Mouse (Mus musculus): ENCODE measurements at regions not wholly inside any gene's neighbourhood (a gene's known extent, or its start where the extent isn't known, plus 50 kb on each side); places are given as distances from the start of the nearest gene placed in this dataset.
A peak's percentile ranks its signal among the peaks of the same experiment; 100 is the strongest.
"Not testable (repeated sequence)": the region's sequence is repeated elsewhere in the genome, so short reads cannot be mapped to it uniquely, and the experiment has no call there.

DNA sequence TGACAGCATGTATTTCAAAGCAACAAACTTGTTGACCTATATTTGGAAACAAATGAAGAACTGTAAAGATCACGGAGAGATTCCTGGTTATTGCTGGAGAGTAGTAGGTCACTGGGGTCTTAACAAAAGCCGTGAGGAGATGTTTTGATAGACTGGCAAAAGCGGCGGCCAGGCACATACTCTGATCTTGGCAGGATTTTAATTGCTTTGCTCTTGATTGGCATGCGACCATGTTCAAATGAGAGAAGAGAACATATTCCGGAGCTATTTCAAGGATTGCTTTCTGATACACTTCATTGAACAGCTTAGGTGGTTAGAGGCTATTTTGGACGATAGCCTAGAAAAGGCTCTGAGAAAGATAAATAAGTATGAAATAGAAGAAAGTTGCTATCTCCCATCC is 874.2 kb downstream of the Robo1 start:
- no peak for TF ChIP-seq CTCF (IDR thresholded peaks at IDR 0.05)
- no peak overlapping the region for H3K27ac ChIP-seq
- intact Hi-C loops (cut with DNase I): no loop called here
- no peak for DNase-seq
- no peak overlapping the region for H3K4me3 ChIP-seq

GRCm38 (mm10) chr16:73155447-73155846 is 847.3 kb downstream of the Robo1 start:
- no peak for DNase-seq
- TF ChIP-seq CTCF (IDR thresholded peaks at IDR 0.05): peak; percentile 48
- no peak overlapping the region for H3K4me3 ChIP-seq
- H3K27ac ChIP-seq: no peak overlapping the region
- intact Hi-C loops (cut with DNase I): no loop called here

DNA sequence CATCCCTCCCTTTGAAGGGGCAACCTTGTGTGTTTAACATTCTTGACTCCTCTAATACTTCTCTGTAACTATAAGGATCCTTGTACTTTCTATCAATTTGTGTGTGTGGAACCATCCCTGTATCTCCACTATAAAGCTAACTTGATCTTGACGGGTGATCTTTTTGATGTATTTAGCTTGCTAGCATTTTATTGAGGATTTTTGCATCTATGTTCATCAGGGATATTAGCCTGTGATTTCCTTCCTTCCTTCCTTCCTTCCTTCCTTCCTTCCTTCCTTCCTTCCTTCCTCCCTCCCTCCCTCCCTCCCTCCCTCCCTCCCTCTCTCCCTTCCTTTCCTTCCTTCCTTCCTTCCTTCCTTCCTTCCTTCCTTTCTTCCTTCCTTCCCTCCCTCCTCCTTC is 819.8 kb downstream of the Robo1 start:
- H3K27ac ChIP-seq; DNase-seq; intact Hi-C loops (cut with DNase I); H3K4me3 ChIP-seq: not testable (repeated sequence)

DNA sequence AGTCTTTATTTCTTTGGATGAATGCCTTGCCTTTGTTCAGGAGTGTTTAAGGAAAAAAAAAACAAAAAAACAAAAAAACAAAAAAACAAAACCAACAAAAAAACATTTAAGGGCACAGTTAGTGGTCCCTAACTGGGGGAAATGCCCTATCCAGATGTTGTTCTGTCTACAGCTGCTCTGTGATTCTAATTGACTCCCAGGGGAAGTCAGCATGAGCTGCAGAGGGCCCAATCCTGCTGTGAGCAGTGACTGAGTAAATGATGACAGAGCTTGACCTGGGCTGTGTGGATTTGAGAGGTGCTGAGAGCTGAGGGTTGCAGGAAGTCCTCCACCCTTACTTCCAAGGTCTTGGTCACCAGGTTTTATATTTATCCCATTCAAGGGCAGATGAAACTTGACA is 812.5 kb downstream of the Robo1 start:
- no peak for DNase-seq
- no peak overlapping the region for H3K4me3 ChIP-seq
- H3K27ac ChIP-seq: no peak overlapping the region
- intact Hi-C loops (cut with DNase I): no loop called here
- no peak for TF ChIP-seq CTCF (IDR thresholded peaks at IDR 0.05)

GRCm38 (mm10) chr16:73117338-73117737 is 809.2 kb downstream of the Robo1 start:
- no peak for TF ChIP-seq CTCF (IDR thresholded peaks at IDR 0.05)

GRCm38 (mm10) chr16:73108021-73108452 is 799.9 kb downstream of the Robo1 start:
- intact Hi-C loops (cut with DNase I): no loop called here

More at GRCm38 (mm10) chr16:73117338-73117737, 809.2 kb downstream of the Robo1 start:
- Histone ChIP-seq H3K4me3 (no peak overlapping the region), H3K27ac (no peak overlapping the region)
- DNase-seq: no peak
- intact Hi-C loops (cut with DNase I): no loop called here

DNA sequence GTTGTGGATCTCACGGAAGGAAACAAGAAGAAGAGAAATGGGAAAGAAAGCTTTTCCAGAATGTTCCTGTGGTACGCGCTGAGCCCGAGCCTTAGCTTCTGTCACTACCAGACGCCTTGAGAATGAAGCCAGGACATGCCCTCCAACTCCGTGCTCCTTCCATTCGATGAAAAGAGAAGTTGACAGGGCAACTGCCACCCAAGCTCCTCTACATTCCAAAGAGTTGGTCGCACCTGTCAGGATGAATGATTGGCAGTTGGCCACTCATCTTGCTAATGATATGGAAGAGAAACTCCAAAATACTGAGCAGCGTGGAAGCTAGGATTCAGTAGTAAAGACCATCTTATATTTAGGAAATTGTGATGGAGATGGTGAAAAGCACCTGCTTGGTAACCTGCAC is 799.5 kb downstream of the Robo1 start:
- no peak for TF ChIP-seq CTCF (IDR thresholded peaks at IDR 0.05)
- Histone ChIP-seq H3K4me3 (no peak overlapping the region), H3K27ac (no peak overlapping the region)
- intact Hi-C loops (cut with DNase I): no loop called here
- no peak for DNase-seq

More at GRCm38 (mm10) chr16:73108021-73108452, 799.9 kb downstream of the Robo1 start:
- no peak overlapping the region for H3K27ac ChIP-seq
- DNase-seq: no peak
- TF ChIP-seq CTCF (IDR thresholded peaks at IDR 0.05): no peak
- H3K4me3 ChIP-seq: no peak overlapping the region

GRCm38 (mm10) chr16:73105496-73105895 is 797.4 kb downstream of the Robo1 start:
- Histone ChIP-seq H3K27ac (no peak overlapping the region), H3K4me3 (no peak overlapping the region)
- no peak for TF ChIP-seq CTCF (IDR thresholded peaks at IDR 0.05)
- intact Hi-C loops (cut with DNase I): no loop called here
- peak; percentile 34 for DNase-seq

GRCm38 (mm10) chr16:73100273-73100672 is 792.2 kb downstream of the Robo1 start:
- intact Hi-C loops (cut with DNase I): no loop called here
- TF ChIP-seq CTCF (IDR thresholded peaks at IDR 0.05): no peak
- no peak for DNase-seq
- no peak overlapping the region for H3K27ac ChIP-seq
- H3K4me3 ChIP-seq: no peak overlapping the region

DNA sequence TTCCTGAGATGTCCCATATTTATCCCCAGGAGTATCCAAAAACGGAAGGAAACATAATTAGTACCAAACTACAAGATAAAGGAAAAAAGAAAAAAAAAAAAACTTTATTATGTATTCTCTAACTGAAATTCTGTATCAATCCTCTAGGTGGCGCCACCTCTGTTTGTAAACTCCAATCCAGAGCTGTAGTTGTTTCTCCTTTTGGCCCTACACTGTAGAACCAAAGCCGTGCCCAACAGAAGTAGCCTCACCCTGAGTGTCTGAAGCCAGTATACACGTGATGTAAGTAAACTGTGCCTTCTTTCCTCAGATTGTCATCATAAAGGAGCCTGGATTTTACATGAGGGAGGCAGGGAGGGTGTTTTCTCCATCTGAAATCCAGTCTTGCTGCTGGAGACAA is 790.7 kb downstream of the Robo1 start:
- peak; percentile 64 for TF ChIP-seq CTCF (IDR thresholded peaks at IDR 0.05)
- H3K4me3 ChIP-seq: no peak overlapping the region
- H3K27ac ChIP-seq: no peak overlapping the region
- DNase-seq: no peak
- intact Hi-C loops (cut with DNase I): loop anchor here (5.0 kb wide), 1 partner anchor 1314 kb away; the partner anchor contains the start of gene Robo2

DNA sequence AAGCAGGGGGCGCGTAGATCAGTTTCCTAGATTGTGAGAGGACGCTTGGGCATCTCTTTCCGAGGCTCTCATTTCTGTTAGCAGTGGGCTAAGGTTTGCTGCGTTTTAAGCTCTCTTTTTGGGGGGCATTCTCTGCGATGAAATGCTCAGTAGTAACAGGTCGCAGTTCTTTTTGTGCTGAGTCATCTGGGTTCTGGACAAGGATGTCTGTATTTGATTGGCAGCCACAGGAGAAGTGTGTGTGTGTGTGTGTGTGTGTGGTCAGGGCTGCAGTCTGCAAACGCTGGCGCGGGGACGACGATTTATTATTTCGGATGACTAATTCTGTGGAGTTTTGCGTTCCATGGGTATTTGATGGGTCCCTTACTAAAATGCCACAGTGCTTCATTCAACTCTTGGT is 789.1 kb downstream of the Robo1 start:
- H3K27ac ChIP-seq: no peak overlapping the region
- DNase-seq: no peak
- no peak for TF ChIP-seq CTCF (IDR thresholded peaks at IDR 0.05)
- H3K4me3 ChIP-seq: no peak overlapping the region
- intact Hi-C loops (cut with DNase I): loop anchor here (5.0 kb wide), 1 partner anchor 1315 kb away; the partner anchor contains the start of gene Robo2

DNA sequence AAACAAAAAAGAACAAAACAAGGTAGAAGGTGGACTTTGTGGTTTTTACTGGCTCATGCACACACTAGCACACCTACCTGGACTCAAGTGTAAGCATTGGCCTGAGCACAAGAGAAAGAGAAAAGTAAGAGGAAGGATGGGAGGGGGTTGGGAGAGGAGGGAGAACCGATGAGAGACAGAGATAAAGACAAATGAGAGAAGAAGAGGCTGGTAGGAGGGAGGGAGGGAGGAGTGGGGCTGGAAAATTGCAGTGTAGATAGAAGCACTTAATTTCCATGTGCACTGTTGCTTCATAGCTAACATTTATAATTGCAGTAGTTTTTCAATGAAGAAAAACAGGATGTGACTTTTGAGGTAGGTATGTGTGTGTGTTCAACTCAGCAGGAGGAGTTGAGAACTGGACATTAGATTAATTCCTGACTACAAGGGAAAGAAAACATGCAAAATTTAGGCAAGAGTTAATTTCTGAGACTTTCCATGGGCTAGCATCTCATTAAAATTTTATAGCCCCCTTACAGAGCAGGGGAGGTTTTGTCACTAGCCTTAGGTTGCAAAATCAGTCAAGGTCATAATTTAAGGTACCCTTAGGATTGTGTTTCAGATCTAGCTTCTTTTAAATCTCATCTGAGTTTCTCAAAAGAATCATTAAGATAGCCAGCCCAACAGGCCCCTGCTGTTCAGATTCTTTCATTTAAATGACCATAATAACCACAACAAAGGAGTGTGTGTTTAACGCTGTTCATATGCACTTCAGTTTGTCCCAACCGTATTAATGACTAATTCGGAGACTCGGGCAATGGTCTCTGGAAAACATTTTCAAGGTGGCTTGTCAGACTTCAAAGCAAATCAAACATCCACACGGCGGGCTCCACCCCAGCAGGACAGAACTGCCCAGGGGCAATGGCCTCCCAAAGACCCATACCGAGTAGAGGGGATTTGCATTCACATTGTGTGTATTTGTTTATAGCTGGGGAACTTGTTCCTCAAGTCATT is 788.3 kb downstream of the Robo1 start:
- Histone ChIP-seq H3K4me3 (no peak overlapping the region), H3K27ac (no peak overlapping the region)
- no peak for DNase-seq
- intact Hi-C loops (cut with DNase I): loop anchor here (5.0 kb wide), 1 partner anchor 1316 kb away; the partner anchor contains the start of gene Robo2
- TF ChIP-seq CTCF (IDR thresholded peaks at IDR 0.05): no peak
